Mouse (Mus musculus) heart, embryonic 14.5 days (tissue): ENCODE measurements around the gene Med20. TPM values are rescaled to one million over a fixed set of nuclear protein-coding genes. Genes with fewer than 3 reads are reported as not detected.

ENCODE experiments used
- ATAC-seq: fragments of 200-750 bp; cut with Nextera tagmentation; 2 replicates; pipeline ENCODE4 v1.8.0; 2017; ENCODE audit warnings: low read depth, moderate TSS enrichment; ENCODE audit not compliant: insufficient number of reproducible peaks, insufficient read depth, low FRiP score
- H3K27ac ChIP-seq, 2 experiments: fragments of 200-500 bp in 1 of 2; fragments of 300-500 bp in 1 of 2; sonication (generic) in 1 of 2; replicated peaks in 1 of 2; 2 replicates each; pipeline ENCODE4 v1.5.1; 2012 to 2014; ENCODE audit warnings: low read depth in 2 of 2, low read length in 2 of 2, control low read depth in 1 of 2, mild to moderate bottlenecking in 1 of 2, mixed read lengths in 1 of 2; ENCODE audit not compliant: control insufficient read depth in 1 of 2, insufficient read depth in 1 of 2
- H3K27me3 ChIP-seq: fragments of 300-500 bp; sonication (generic); 2 replicates; pipeline ENCODE4 v1.6.1; 2014; ENCODE audit warnings: mild to moderate bottlenecking, low read length, control low read depth; ENCODE audit not compliant: control insufficient read depth, insufficient read depth
- H3K36me3 ChIP-seq: fragments of 300-500 bp; sonication (generic); 2 replicates; pipeline ENCODE4 v1.6.1; 2014; ENCODE audit warnings: mild to moderate bottlenecking, control low read depth, low read length, mixed read lengths; ENCODE audit not compliant: control insufficient read depth, insufficient read depth
- H3K4me1 ChIP-seq, 2 experiments: fragments of 200-500 bp in 1 of 2; fragments of 300-500 bp in 1 of 2; sonication (generic) in 1 of 2; 2 replicates each; pipeline ENCODE4 v1.6.1; 2012 to 2014; ENCODE audit warnings: low read length in 2 of 2, control low read depth in 1 of 2, mixed read lengths in 1 of 2; ENCODE audit not compliant: control insufficient read depth in 2 of 2, insufficient read depth in 2 of 2
- H3K4me2 ChIP-seq: fragments of 300-500 bp; sonication (generic); 2 replicates; pipeline ENCODE4 v1.6.1; 2014; ENCODE audit warnings: mild to moderate bottlenecking, low read length
- H3K4me3 ChIP-seq, 2 experiments: fragments of 200-500 bp in 1 of 2; fragments of 300-500 bp in 1 of 2; sonication (generic) in 1 of 2; 2 replicates each; pipeline ENCODE4 v1.5.1; 2012 to 2014; ENCODE audit warnings: low read length in 2 of 2, mild to moderate bottlenecking in 2 of 2, control low read depth in 1 of 2, low read depth in 1 of 2, moderate library complexity in 1 of 2; ENCODE audit not compliant: control insufficient read depth in 1 of 2, insufficient read depth in 1 of 2
- H3K9ac ChIP-seq: fragments of 300-500 bp; sonication (generic); 2 replicates; pipeline ENCODE4 v1.6.1; 2014; ENCODE audit warnings: mild to moderate bottlenecking, low read length
- H3K9me3 ChIP-seq: fragments of 300-500 bp; sonication (generic); 2 replicates; pipeline ENCODE4 v1.6.1; 2016; ENCODE audit warnings: low read length, control low read depth; ENCODE audit not compliant: control insufficient read depth
- WGBS: fragments of 180-500 bp; shearing (Covaris S2); extraction: QIAGEN DNeasy Blood & Tissue Kit; methylation state at CpG from one replicate; pipeline ENCODE4 v1.1.7; 2014; 5-methylcytosine and 5-hydroxymethylcytosine counted together
- polyA plus RNA-seq: library from polyadenylated mRNA; unstranded; fragments of >200 nt; fragmentation: Nextera tagmentation; extraction: Ambion mirVana; gene quantifications from 2 replicates; pipeline ENCODE4 v1.2.1, GENCODE M21; 2014

Gene Med20
- polyA plus RNA-seq, 1 experiment from 2014 or later, result 28.6 TPM

DNA sequence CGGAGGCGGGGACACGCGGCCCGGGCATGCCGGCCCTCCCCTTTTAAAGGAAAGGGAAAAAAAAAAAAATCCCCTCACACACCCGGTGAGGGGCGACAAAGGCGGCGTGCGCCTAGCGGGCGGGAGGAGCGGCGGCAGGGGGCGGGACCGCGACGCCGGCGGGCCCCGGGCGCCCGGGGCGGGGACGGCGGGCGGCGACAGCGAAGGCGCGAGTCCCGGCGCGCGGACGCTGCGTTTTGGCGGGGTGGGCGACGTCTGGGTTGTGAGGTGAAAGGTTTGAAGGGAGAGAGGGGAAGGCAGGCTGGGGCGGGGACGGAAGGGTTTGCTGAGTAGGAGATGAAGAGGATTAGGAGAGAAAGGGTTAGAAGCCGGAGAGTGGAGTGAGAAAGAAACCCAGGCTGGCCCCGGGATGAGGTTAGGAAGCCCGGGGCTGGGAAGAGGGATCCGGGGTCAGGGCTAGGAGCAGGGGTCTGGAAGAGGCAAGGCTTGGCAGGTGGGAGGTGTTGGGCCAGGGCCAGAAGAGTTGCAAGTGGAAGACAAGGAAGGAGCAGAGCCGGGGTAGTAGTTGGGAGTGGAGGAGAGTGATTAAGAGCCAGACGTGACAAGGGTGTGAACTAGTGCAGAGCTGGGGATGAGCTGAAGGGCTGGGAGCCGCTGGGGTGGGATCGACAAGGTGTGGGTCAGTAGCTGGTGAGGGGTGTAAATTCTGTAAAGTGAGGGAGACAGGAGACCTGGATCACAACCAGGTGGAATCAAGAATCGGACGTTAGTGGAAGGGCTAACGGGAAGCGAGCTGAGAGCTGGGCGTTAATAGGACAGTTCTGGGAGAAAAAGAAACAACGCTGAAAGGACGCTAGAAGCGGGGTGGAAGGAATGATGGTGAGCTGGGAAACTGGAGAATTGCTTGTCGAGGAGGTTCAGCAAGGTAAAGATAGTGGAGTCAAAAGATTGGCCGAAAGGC is 18.6 kb downstream of the Med20 start:
- peak overlapping the region; percentile 86 for H3K9ac ChIP-seq
- peak overlapping the region; percentile 64 to 91 for H3K27ac ChIP-seq
- H3K4me2 ChIP-seq, result peak overlapping the region; percentile 99
- no peaks in the 10 kb centered on the region for H3K9me3 ChIP-seq
- peaks cover 23% of the 10 kb centered on the region for H3K36me3 ChIP-seq
- no peaks in the 10 kb centered on the region for H3K27me3 ChIP-seq
- H3K4me3 ChIP-seq, result peak overlapping the region; percentile 87 to 99
- ATAC-seq, result peak; percentile 70
- H3K4me1 ChIP-seq, result peaks cover 4 to 19% of the 10 kb centered on the region in 2 experiments
- under 1% methylated on average over 59 of the region's 61 CpGs for WGBS

DNA sequence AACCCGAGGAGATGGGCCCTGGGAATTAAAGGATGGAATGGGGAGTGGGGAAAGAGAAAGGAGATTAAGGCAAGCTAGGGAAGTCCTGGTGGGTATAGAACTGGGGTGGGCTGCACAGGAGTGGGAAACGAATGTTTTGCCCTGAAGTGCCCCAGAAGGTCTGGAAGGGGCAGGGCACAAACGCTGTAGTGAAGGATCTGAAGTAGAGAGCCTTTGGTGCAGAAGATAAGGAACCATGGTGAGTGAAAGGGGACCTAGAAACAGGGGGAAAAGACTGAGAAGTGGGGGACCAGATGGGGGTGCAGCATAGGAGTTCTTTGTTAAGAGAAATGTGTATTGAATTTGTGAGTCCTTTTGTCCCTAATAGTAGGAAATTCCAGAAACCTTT is 19.3 kb downstream of the Med20 start, which contains the start of gene Usp49:
Usp49 (plus strand) TSS at position 13 of the 388 bp plus-strand sequence.
- Histone ChIP-seq H3K4me3 (peak within 1 kb of the TSS; percentile 87 to 99), H3K27me3 (no peaks in the 10 kb centered on the region), H3K4me2 (peak within 1 kb of the TSS; percentile 99), H3K9ac (peak within 1 kb of the TSS; percentile 86), H3K4me1 (peaks cover 4 to 19% of the 10 kb centered on the region in 2 experiments), H3K9me3 (no peaks in the 10 kb centered on the region), H3K36me3 (peaks cover 18% of the 10 kb centered on the region), H3K27ac (peak within 1 kb of the TSS; percentile 64 to 91)
- no peak for ATAC-seq
- WGBS, result 1% methylated on average over 3 of the region's 3 CpGs

DNA sequence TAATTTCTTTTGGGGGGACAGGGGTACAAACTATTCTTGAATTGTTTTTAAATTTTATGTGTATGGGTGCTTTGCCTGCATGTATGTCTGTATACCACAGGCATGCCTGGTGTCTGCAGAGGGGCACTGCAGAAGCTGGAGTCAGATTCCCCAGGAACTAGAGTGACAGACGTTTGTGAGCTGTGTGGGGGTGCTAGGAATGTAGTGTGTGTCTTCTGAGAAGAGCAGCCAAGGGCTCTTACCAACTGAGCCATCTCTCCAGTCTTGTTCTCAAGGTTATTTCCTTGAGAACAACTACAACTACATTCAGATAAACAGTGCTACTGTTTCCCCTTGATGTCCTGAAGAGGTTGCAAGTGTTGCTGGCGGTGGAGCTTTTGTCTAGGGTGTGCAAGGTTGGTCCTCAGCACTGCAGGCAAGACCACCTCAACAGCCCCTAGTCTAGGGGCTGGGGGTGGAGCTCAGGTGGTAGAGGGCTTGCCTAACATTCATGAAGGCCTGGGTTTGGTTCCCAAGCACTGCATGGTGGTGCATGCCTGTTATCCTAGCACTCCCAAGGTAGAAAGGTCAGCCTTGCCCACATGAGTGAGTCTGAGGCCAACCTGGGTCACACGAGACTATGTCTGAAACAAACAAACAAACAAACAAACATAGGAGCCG is 20.9 kb downstream of the Med20 start:
- H3K9ac ChIP-seq, result no peak overlapping the region
- WGBS, result 65% methylated on average over 4 of the region's 4 CpGs
- ATAC-seq, result no peak
- peaks cover 4 to 19% of the 10 kb centered on the region in 2 experiments for H3K4me1 ChIP-seq
- no peak overlapping the region for H3K4me3 ChIP-seq
- H3K27me3 ChIP-seq, result no peaks in the 10 kb centered on the region
- no peak overlapping the region for H3K4me2 ChIP-seq
- no peak overlapping the region for H3K27ac ChIP-seq
- 0 out of 2 replicates have a peak, but pooled peaks cover 7% of the 10 kb centered on the region for H3K36me3 ChIP-seq
- H3K9me3 ChIP-seq, result no peaks in the 10 kb centered on the region

DNA sequence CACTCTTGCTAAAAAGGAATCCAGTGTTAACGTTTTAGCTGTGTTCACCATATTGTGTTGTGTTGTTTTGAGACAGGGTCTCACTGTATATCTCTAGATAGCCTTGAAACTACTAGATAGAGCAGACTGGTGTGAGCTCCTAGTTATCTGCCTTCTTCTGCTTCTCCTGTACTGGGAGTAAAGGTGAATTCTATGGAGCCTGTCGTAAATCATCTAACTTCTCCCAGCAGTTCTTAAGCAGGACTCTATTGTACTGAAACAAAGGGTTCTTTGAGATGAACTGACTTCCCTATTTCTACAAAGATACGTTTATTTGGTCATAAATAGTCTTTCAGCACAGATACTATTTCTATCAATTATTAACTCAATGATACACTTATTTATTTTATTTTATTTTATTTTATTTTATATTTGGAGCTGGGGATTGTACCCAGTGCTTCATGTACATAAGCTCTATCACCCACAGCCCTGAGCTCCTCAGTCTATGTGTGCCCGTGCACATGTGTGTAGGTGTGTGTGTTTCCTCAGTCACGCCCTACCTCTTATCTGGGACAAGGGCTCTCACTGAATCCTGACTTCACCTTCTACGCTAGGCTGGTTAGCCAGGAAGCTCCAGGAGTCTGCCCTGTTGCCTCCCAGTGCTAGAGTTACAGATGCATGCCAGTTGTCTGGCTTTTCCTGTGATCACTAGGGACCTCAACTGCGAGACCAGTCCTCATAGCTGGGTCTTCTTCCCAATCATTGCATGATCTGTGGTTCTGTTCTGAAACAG is 22.8 kb downstream of the Med20 start:
- no peak for ATAC-seq
- Histone ChIP-seq H3K4me1 (peaks cover 4 to 11% of the 10 kb centered on the region in 2 experiments), H3K4me3 (no peak overlapping the region)

GRCm38 (mm10) chr17:47642992-47643391 is 31.6 kb downstream of the Med20 start:
- no peak overlapping the region for H3K4me2 ChIP-seq
- WGBS, result 88% methylated on average over 2 of the region's 2 CpGs
- no peaks in the 10 kb centered on the region for H3K4me1 ChIP-seq
- H3K27me3 ChIP-seq, result no peaks in the 10 kb centered on the region
- no peaks in the 10 kb centered on the region for H3K36me3 ChIP-seq
- no peaks in the 10 kb centered on the region for H3K9me3 ChIP-seq
- no peak overlapping the region for H3K27ac ChIP-seq
- no peak overlapping the region for H3K9ac ChIP-seq
- H3K4me3 ChIP-seq, result no peak overlapping the region
- no peak for ATAC-seq

More for the DNA sequence above, 22.8 kb downstream of the Med20 start:
- 0 out of 2 replicates have a peak, but pooled peaks cover 2% of the 10 kb centered on the region for H3K36me3 ChIP-seq
- H3K27me3 ChIP-seq, result no peaks in the 10 kb centered on the region
- H3K4me2 ChIP-seq, result no peak overlapping the region
- H3K27ac ChIP-seq, result no peak overlapping the region
- no peaks in the 10 kb centered on the region for H3K9me3 ChIP-seq
- 77% methylated on average over 7 of the region's 7 CpGs for WGBS
- no peak overlapping the region for H3K9ac ChIP-seq

- Histone ChIP-seq H3K9ac (no peak overlapping the region), H3K9me3 (no peaks in the 10 kb centered on the region), H3K4me2 (no peak overlapping the region), H3K4me1 (no peaks in the 10 kb centered on the region), H3K27me3 (no peaks in the 10 kb centered on the region), H3K36me3 (peaks cover 8% of the 10 kb centered on the region), H3K27ac (no peak overlapping the region), H3K4me3 (no peak overlapping the region)
- ATAC-seq, result no peak
- 95% methylated on average over 1 of the region's 1 CpGs for WGBS
Observed at GRCm38 (mm10) chr17:47646683-47647082, 35.3 kb downstream of the Med20 start.

DNA sequence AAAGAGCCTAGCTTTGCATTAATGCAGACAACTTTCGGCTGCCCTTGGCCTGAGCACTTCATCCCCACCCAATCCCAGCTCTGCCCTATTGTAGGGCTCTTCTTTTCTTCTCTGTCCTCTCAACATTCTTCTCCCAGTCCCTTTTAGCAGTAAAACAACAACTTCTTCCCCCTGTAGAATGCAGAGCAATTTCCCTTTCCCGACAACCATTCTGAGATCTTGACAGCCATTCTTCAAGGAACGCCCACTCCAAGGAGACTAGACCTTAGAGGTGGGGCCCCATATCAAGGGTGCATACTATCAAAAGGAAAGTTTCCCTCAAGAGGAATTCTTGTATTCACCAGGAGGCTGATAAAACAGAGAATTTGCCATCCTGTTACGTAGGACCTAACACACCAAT is 37.6 kb downstream of the Med20 start:
- no peak for ATAC-seq
- 66% methylated on average over 4 of the region's 4 CpGs for WGBS
- H3K36me3 ChIP-seq, result peaks cover 8% of the 10 kb centered on the region

More for the DNA sequence above, 37.6 kb downstream of the Med20 start:
- Histone ChIP-seq H3K4me1 (no peaks in the 10 kb centered on the region), H3K4me2 (no peak overlapping the region), H3K4me3 (no peak overlapping the region), H3K27me3 (no peaks in the 10 kb centered on the region), H3K9me3 (no peaks in the 10 kb centered on the region), H3K27ac (no peak overlapping the region), H3K9ac (no peak overlapping the region)
